Mouse (Mus musculus): ENCODE measurements around the gene Col4a3bp. TPM values are rescaled to one million over a fixed set of nuclear protein-coding genes. Genes with fewer than 3 reads are reported as not detected.

Col4a3bp gene
- total and polyA plus RNA-seq, 2 experiments from 2014 or later: 5.7 to 40.9 TPM

DNA sequence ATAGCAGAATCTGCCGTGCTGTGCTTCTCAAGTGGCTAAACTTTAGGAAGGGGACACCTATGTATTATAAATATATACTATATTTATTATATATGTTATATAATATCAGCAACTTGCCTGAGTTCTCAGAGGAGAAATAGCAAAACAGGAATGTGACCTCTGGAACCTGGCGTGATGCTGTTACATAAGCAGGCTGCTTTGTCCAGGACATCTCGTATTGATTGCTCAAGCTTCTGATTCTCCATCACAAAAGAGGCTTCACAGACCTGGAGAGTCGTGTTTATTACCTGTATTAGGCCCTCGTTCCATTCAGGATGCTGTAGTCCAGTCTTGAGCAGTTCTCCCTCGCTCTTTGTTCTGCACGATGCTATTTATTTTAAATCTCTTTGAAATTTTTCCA lies 131.4 kb downstream of the Col4a3bp start:
- no peak for TF ChIP-seq CTCF (IDR thresholded peaks at IDR 0.05; ENCODE audit: low read depth)

DNA sequence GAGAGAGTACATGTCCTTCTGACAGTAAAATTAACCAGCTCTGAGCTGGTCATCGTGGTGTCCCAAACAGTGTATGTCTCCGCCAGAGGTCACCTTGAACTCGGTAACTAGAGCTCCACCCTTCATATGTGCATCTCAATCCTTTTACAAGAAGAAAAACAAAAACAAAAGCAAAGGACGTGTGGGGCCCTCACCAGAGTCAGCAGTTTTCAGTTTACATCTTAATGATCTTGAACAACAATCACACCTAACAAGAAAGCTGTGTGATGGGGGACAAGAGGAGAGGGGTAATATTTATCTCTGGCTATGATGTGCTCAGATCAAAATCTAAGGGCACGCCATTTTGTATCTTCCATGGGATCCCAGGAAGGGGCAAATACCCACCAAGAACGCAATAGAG lies 133.3 kb downstream of the Col4a3bp start:
- no peaks in the 10 kb centered on the region for H3K27me3 ChIP-seq (ENCODE audit: insufficient read depth, low read length)
- H3K36me3 ChIP-seq (ENCODE audit: insufficient read depth): no peaks in the 10 kb centered on the region
- H3K4me2 ChIP-seq (ENCODE audit: low read depth): no peak overlapping the region
- H3K9ac ChIP-seq: no peak overlapping the region
- H3K27ac ChIP-seq (ENCODE audit: low read depth, low read length): no peak overlapping the region
- WGBS: 81% methylated on average over 6 of the region's 6 CpGs
- no peaks in the 10 kb centered on the region for H3K9me3 ChIP-seq (ENCODE audit: low read length)
- no peak overlapping the region for H3K4me3 ChIP-seq (ENCODE audit: low read depth, low read length)
- peaks cover 4% of the 10 kb centered on the region; the same call in 1 of the 2 replicates for H3K4me1 ChIP-seq (ENCODE audit: insufficient read depth)
- no peak for TF ChIP-seq CTCF (IDR thresholded peaks at IDR 0.05; ENCODE audit: low read depth)
- no peak for ATAC-seq
- no peak for DNase-seq

More for the DNA sequence above, 131.4 kb downstream of the Col4a3bp start:
- no peak for DNase-seq
- 82% methylated on average over 7 of the region's 7 CpGs for WGBS
- H3K27ac ChIP-seq (ENCODE audit: low read depth, low read length): no peak overlapping the region
- H3K4me2 ChIP-seq (ENCODE audit: low read depth): no peak overlapping the region
- no peak overlapping the region for H3K4me3 ChIP-seq (ENCODE audit: low read depth, low read length)
- no peak overlapping the region for H3K9ac ChIP-seq
- H3K36me3 ChIP-seq (ENCODE audit: insufficient read depth): no peaks in the 10 kb centered on the region
- no peaks in the 10 kb centered on the region for H3K9me3 ChIP-seq (ENCODE audit: low read length)
- no peak for ATAC-seq
- no peaks in the 10 kb centered on the region for H3K27me3 ChIP-seq (ENCODE audit: insufficient read depth, low read length)
- H3K4me1 ChIP-seq (ENCODE audit: insufficient read depth): peaks cover 4% of the 10 kb centered on the region; the same call in 1 of the 2 replicates

DNA sequence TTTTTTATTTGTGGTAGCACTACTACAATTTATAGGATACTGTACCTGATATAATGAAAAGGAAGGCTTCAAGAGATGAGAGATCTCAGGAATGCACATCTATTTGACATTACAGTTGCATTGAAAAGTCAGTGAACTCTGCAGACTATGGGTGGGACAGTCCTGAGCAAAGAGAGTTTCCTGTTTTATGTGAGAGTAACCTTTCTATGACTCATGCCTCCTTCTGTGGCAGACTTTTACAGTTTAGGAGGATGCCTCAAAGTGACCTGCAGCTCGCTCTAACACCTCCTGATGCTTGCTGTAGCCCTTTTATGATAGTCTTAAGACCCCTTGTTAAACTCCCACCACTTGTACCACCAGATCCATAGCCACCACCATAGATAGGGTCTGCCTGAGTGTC lies 134.7 kb downstream of the Col4a3bp start:
- 88% methylated on average over 1 of the region's 1 CpGs for WGBS
- no peak for TF ChIP-seq CTCF (IDR thresholded peaks at IDR 0.05; ENCODE audit: low read depth)
- Histone ChIP-seq H3K36me3 (ENCODE audit: insufficient read depth) (no peaks in the 10 kb centered on the region), H3K9me3 (ENCODE audit: low read length) (no peaks in the 10 kb centered on the region), H3K27ac (ENCODE audit: low read depth, low read length) (no peak overlapping the region), H3K27me3 (ENCODE audit: insufficient read depth, low read length) (no peaks in the 10 kb centered on the region), H3K9ac (no peak overlapping the region), H3K4me2 (ENCODE audit: low read depth) (no peak overlapping the region), H3K4me3 (ENCODE audit: low read depth, low read length) (no peak overlapping the region), H3K4me1 (ENCODE audit: insufficient read depth) (no peaks in the 10 kb centered on the region)
- ATAC-seq (no peak), DNase-seq (no peak)

DNA sequence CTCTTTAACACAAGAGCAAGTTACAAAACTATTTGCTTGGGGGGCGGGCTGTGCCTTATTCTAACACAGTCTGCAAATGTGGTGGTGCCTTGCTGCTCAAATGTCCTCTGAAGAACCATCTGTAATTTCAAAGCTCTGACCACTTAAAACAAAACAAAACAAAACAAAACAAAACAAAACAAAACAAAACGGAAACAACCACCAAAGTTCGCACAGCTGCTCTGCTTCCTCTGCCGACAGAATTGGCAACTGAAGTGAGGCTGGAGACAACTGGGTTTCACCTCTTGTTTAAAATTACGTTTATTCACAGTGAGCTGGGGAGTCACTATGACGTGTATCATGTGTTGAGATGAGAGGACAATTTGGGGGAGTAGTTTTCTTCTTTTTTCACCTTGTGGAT lies 136.2 kb downstream of the Col4a3bp start:
- Histone ChIP-seq H3K4me3 (ENCODE audit: low read depth, low read length) (no peak overlapping the region), H3K4me2 (ENCODE audit: low read depth) (no peak overlapping the region), H3K9ac (no peak overlapping the region), H3K4me1 (ENCODE audit: insufficient read depth) (no peaks in the 10 kb centered on the region), H3K36me3 (ENCODE audit: insufficient read depth) (no peaks in the 10 kb centered on the region), H3K27ac (ENCODE audit: low read depth, low read length) (no peak overlapping the region), H3K9me3 (ENCODE audit: low read length) (no peaks in the 10 kb centered on the region), H3K27me3 (ENCODE audit: insufficient read depth, low read length) (no peaks in the 10 kb centered on the region)
- TF ChIP-seq CTCF (IDR thresholded peaks at IDR 0.05; ENCODE audit: low read depth): no peak
- ATAC-seq (no peak), DNase-seq (no peak)
- 79% methylated on average over 6 of the region's 6 CpGs for WGBS

DNA sequence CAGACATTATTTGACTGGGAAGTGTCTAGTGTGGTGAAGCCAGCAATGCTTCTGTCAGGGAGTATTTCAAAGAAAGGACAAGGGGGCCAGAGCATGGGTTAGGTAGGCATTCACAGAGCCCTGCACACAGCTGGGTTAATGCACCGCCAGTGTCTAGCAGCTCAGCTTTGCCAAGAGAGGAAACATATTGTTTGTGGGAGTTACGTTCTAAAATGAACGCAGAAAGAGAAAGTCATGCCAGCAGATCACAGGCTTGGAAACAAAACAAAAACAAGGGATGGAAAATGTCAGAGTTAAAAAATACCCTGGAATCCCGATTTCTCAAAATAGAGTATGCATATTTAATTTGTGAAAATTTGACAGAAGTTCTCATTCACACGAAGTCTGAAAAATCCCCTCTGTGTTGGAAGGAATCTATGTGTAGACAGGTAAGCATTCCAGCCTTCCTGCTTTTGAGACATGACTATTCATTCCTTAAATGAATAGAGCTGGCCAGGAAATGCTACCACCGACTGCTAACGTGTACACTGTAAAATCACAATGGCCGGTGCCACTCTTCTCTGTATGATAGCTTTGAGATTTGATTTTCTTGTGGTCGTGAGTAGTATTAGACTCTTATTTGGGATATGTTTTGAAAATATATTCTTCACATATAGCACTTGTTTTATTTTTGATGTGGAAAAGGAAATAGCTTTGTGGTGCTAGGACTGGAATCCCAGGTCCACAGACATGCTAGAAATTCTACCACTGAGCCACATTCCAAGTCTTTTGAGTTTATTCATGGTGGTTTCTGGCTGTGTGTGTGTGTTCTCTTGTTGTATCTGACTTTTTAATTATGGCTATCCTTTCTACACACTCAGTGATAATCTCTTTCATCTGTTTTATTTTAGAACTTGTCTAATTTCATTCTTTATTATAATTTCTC lies 138.0 kb downstream of the Col4a3bp start:
- no peak overlapping the region for H3K9ac ChIP-seq
- H3K4me1 ChIP-seq (ENCODE audit: insufficient read depth): no peaks in the 10 kb centered on the region
- no peak overlapping the region for H3K4me3 ChIP-seq (ENCODE audit: low read depth, low read length)
- ATAC-seq: peak; percentile 47; the same call in 1 of the 2 replicates
- no peaks in the 10 kb centered on the region for H3K27me3 ChIP-seq (ENCODE audit: insufficient read depth, low read length)
- no peaks in the 10 kb centered on the region for H3K36me3 ChIP-seq (ENCODE audit: insufficient read depth)
- H3K9me3 ChIP-seq (ENCODE audit: low read length): no peaks in the 10 kb centered on the region
- no peak for TF ChIP-seq CTCF (IDR thresholded peaks at IDR 0.05; ENCODE audit: low read depth)
- WGBS: 47% methylated on average over 9 of the region's 9 CpGs
- peak; percentile 30 for DNase-seq
- H3K27ac ChIP-seq (ENCODE audit: low read depth, low read length): no peak overlapping the region
- H3K4me2 ChIP-seq (ENCODE audit: low read depth): no peak overlapping the region

DNA sequence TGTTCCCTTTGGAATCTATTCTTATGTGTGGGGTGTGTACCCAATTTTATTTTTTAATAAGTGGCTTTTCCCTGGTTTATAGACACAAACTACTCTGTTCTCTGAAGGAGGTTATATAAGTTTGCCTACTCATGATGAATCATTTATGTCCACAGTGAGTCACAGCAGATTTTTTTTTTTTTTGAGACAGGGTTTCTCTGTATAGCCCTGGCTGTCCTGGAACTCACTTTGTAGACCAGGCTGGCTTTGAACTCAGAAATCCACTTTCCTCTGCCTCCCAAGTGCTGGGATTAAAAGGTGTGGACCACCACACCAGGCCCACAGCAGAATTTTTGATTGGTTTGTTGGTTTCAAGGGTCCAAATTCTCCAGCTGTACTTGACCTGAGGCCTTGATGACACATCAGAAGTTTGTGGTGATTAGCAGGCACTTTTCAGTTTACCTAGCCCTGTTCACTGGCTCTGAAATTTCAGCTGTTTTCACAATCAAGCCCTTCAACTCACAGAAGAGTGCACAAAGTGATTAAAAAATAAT lies 138.7 kb downstream of the Col4a3bp start:
- no peak overlapping the region for H3K27ac ChIP-seq (ENCODE audit: low read depth, low read length)
- ATAC-seq (no peak), DNase-seq (no peak)
- H3K4me2 ChIP-seq (ENCODE audit: low read depth): no peak overlapping the region
- H3K27me3 ChIP-seq (ENCODE audit: insufficient read depth, low read length): no peaks in the 10 kb centered on the region
- H3K36me3 ChIP-seq (ENCODE audit: insufficient read depth): no peaks in the 10 kb centered on the region
- H3K9me3 ChIP-seq (ENCODE audit: low read length): no peaks in the 10 kb centered on the region
- H3K9ac ChIP-seq: no peak overlapping the region
- no peak for TF ChIP-seq CTCF (IDR thresholded peaks at IDR 0.05; ENCODE audit: low read depth)
- H3K4me3 ChIP-seq (ENCODE audit: low read depth, low read length): no peak overlapping the region
- H3K4me1 ChIP-seq (ENCODE audit: insufficient read depth): no peaks in the 10 kb centered on the region

DNA sequence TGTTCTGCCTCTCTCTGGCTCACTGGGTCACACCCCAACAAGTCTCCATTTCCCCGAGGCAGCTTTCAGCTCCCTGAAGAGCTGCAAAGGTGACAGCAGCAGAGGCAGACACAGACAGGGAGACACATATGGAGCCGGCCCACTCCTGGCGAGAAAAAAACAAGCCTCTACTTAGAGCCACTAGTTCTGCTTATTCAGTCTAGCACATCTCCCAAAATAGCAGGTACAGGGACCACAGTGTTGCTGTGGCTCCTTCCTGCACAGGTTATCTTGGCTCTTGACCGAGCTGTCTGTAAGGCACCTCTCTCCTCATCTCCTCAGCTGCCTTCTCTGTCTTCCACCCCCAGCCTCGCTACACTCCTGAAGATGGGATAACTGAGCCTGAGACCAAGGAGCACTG lies 142.4 kb downstream of the Col4a3bp start:
- no peaks in the 10 kb centered on the region for H3K4me1 ChIP-seq (ENCODE audit: insufficient read depth)
- no peaks in the 10 kb centered on the region for H3K36me3 ChIP-seq (ENCODE audit: insufficient read depth)
- ATAC-seq (no peak), DNase-seq (no peak)
- no peaks in the 10 kb centered on the region for H3K27me3 ChIP-seq (ENCODE audit: insufficient read depth, low read length)
- no peak overlapping the region for H3K27ac ChIP-seq (ENCODE audit: low read depth, low read length)
- 86% methylated on average over 5 of the region's 5 CpGs for WGBS
- H3K4me2 ChIP-seq (ENCODE audit: low read depth): no peak overlapping the region
- no peak overlapping the region for H3K4me3 ChIP-seq (ENCODE audit: low read depth, low read length)
- no peaks in the 10 kb centered on the region for H3K9me3 ChIP-seq (ENCODE audit: low read length)
- no peak overlapping the region for H3K9ac ChIP-seq
- no peak for TF ChIP-seq CTCF (IDR thresholded peaks at IDR 0.05; ENCODE audit: low read depth)
